Mouse (Mus musculus): ENCODE data around the gene Gsk3a. TPM values are rescaled to one million over a fixed set of nuclear protein-coding genes. Genes with fewer than 3 reads are reported as not detected.

Gene Gsk3a
- polyA plus RNA-seq, 1 experiment from 2014 or later = 12.1 TPM

GRCm38 (mm10) chr7:25233061-25233460 lies 4.6 kb downstream of the Gsk3a start:
- Histone ChIP-seq H3K4me2 (no peak overlapping the region), H3K27ac (ENCODE audit: poor library complexity, severe bottlenecking) (no peak overlapping the region), H3K9me3 (replicated peaks) (no peaks in the 10 kb centered on the region), H3K27me3 (replicated peaks) (no peaks in the 10 kb centered on the region), H3K4me3 (no peak overlapping the region), H3K9ac (no peak overlapping the region), H3K36me3 (peaks cover 66% of the 10 kb centered on the region), H3K4me1 (replicated peaks) (peaks cover 12% of the 10 kb centered on the region)
- 76% methylated on average over 2 of the region's 2 CpGs for WGBS
- no peak for ATAC-seq (ENCODE audit: insufficient number of reproducible peaks, low FRiP score)

GRCm38 (mm10) chr7:25232101-25232648 lies 5.5 kb downstream of the Gsk3a start:
- H3K9ac ChIP-seq = no peak overlapping the region

GRCm38 (mm10) chr7:25230690-25231285 lies 6.9 kb downstream of the Gsk3a start:
- peaks cover 3% of the 10 kb centered on the region; the same call in 1 of the 2 replicates for H3K4me1 ChIP-seq (replicated peaks)
- H3K36me3 ChIP-seq = peaks cover 89% of the 10 kb centered on the region
- no peaks in the 10 kb centered on the region for H3K9me3 ChIP-seq (replicated peaks)
- no peak overlapping the region for H3K4me3 ChIP-seq
- no peak for ATAC-seq (ENCODE audit: insufficient number of reproducible peaks, low FRiP score)
- no peak overlapping the region for H3K4me2 ChIP-seq
- no peak overlapping the region for H3K27ac ChIP-seq (ENCODE audit: poor library complexity, severe bottlenecking)
- WGBS = 85% methylated on average over 9 of the region's 9 CpGs
- H3K9ac ChIP-seq = no peak overlapping the region
- no peaks in the 10 kb centered on the region for H3K27me3 ChIP-seq (replicated peaks)

More at GRCm38 (mm10) chr7:25232101-25232648, 5.5 kb downstream of the Gsk3a start:
- Histone ChIP-seq H3K4me2 (no peak overlapping the region), H3K27ac (ENCODE audit: poor library complexity, severe bottlenecking) (no peak overlapping the region), H3K27me3 (replicated peaks) (no peaks in the 10 kb centered on the region), H3K36me3 (peaks cover 75% of the 10 kb centered on the region), H3K4me1 (replicated peaks) (peaks cover 12% of the 10 kb centered on the region), H3K9me3 (replicated peaks) (no peaks in the 10 kb centered on the region), H3K4me3 (no peak overlapping the region)
- no peak for ATAC-seq (ENCODE audit: insufficient number of reproducible peaks, low FRiP score)
- WGBS = 58% methylated on average over 5 of the region's 5 CpGs

- Histone ChIP-seq H3K4me3 (no peak overlapping the region), H3K36me3 (peaks cover 98% of the 10 kb centered on the region), H3K4me2 (no peak overlapping the region), H3K27ac (ENCODE audit: poor library complexity, severe bottlenecking) (no peak overlapping the region), H3K9me3 (replicated peaks) (no peaks in the 10 kb centered on the region), H3K27me3 (replicated peaks) (no peaks in the 10 kb centered on the region), H3K9ac (no peak overlapping the region), H3K4me1 (replicated peaks) (peaks cover 3% of the 10 kb centered on the region)
- 88% methylated on average over 1 of the region's 1 CpGs for WGBS
- ATAC-seq (ENCODE audit: insufficient number of reproducible peaks, low FRiP score) = no peak
Observed at GRCm38 (mm10) chr7:25227523-25228300, 9.9 kb downstream of the Gsk3a start.

GRCm38 (mm10) chr7:25222275-25222967 lies 15.2 kb downstream of the Gsk3a start:
- H3K27ac ChIP-seq (ENCODE audit: poor library complexity, severe bottlenecking) = no peak overlapping the region
- peaks cover 45% of the 10 kb centered on the region for H3K36me3 ChIP-seq
- no peak for ATAC-seq (ENCODE audit: insufficient number of reproducible peaks, low FRiP score)

GRCm38 (mm10) chr7:25221102-25221883 lies 16.4 kb downstream of the Gsk3a start, which contains the start of gene Zfp526:
Gene Zfp526 (plus strand): TSS chr7:25221425.
- peak within 1 kb of the TSS; percentile 88 for H3K27ac ChIP-seq (ENCODE audit: poor library complexity, severe bottlenecking)
- H3K4me1 ChIP-seq (replicated peaks) = peaks cover 30% of the 10 kb centered on the region
- H3K4me2 ChIP-seq = peak within 1 kb of the TSS; percentile 94
- peak within 1 kb of the TSS; percentile 69 for H3K4me3 ChIP-seq
- peak; percentile 91 for ATAC-seq (ENCODE audit: insufficient number of reproducible peaks, low FRiP score)
- peaks cover 33% of the 10 kb centered on the region for H3K36me3 ChIP-seq
- WGBS = under 1% methylated on average over 42 of the region's 45 CpGs
- H3K27me3 ChIP-seq (replicated peaks) = no peaks in the 10 kb centered on the region
- H3K9me3 ChIP-seq (replicated peaks) = no peaks in the 10 kb centered on the region
- H3K9ac ChIP-seq = peak within 1 kb of the TSS; percentile 75

More at GRCm38 (mm10) chr7:25222275-25222967, 15.2 kb downstream of the Gsk3a start:
- Histone ChIP-seq H3K4me2 (peak overlapping the region; percentile 94), H3K9me3 (replicated peaks) (no peaks in the 10 kb centered on the region), H3K27me3 (replicated peaks) (no peaks in the 10 kb centered on the region), H3K9ac (peak overlapping the region; percentile 75), H3K4me1 (replicated peaks) (peaks cover 30% of the 10 kb centered on the region), H3K4me3 (peak overlapping the region; percentile 69)
- WGBS = 82% methylated on average over 10 of the region's 10 CpGs

GRCm38 (mm10) chr7:25220457-25221101 lies 17.1 kb downstream of the Gsk3a start, which contains the start of gene Dedd2:
Gene Dedd2 (minus strand): TSS chr7:25220615.
- peak within 1 kb of the TSS; percentile 94 for H3K4me2 ChIP-seq
- peak within 1 kb of the TSS; percentile 69 for H3K4me3 ChIP-seq
- H3K27me3 ChIP-seq (replicated peaks) = no peaks in the 10 kb centered on the region
- peaks cover 26% of the 10 kb centered on the region for H3K36me3 ChIP-seq
- peak within 1 kb of the TSS; percentile 88 for H3K27ac ChIP-seq (ENCODE audit: poor library complexity, severe bottlenecking)
- WGBS = 5% methylated on average over 20 of the region's 20 CpGs
- H3K9ac ChIP-seq = peak within 1 kb of the TSS; percentile 75
- ATAC-seq (ENCODE audit: insufficient number of reproducible peaks, low FRiP score) = 0 out of 2 replicates have a peak, but pooled peaks have one; percentile 3
- peaks cover 30% of the 10 kb centered on the region for H3K4me1 ChIP-seq (replicated peaks)
- H3K9me3 ChIP-seq (replicated peaks) = no peaks in the 10 kb centered on the region

- Histone ChIP-seq H3K27ac (ENCODE audit: poor library complexity, severe bottlenecking) (peak overlapping the region; percentile 88), H3K36me3 (peaks cover 20% of the 10 kb centered on the region), H3K4me3 (peak overlapping the region; percentile 69), H3K9ac (peak overlapping the region; percentile 75), H3K4me1 (replicated peaks) (peaks cover 30% of the 10 kb centered on the region), H3K27me3 (replicated peaks) (no peaks in the 10 kb centered on the region), H3K4me2 (peak overlapping the region; percentile 94), H3K9me3 (replicated peaks) (no peaks in the 10 kb centered on the region)
- peak; percentile 83 for ATAC-seq (ENCODE audit: insufficient number of reproducible peaks, low FRiP score)
- 2% methylated on average over 31 of the region's 31 CpGs for WGBS
Observed at GRCm38 (mm10) chr7:25219756-25220456, 17.7 kb downstream of the Gsk3a start.

- H3K4me2 ChIP-seq = peak overlapping the region; percentile 94
- WGBS = under 1% methylated on average over 16 of the region's 16 CpGs
- H3K4me1 ChIP-seq (replicated peaks) = peaks cover 30% of the 10 kb centered on the region
- H3K4me3 ChIP-seq = peak overlapping the region; percentile 69
- no peaks in the 10 kb centered on the region for H3K27me3 ChIP-seq (replicated peaks)
- H3K9ac ChIP-seq = peak overlapping the region; percentile 71
- no peaks in the 10 kb centered on the region for H3K9me3 ChIP-seq (replicated peaks)
- peak overlapping the region; percentile 74 for H3K27ac ChIP-seq (ENCODE audit: poor library complexity, severe bottlenecking)
- ATAC-seq (ENCODE audit: insufficient number of reproducible peaks, low FRiP score) = no peak
- H3K36me3 ChIP-seq = peaks cover 15% of the 10 kb centered on the region
Observed at GRCm38 (mm10) chr7:25219416-25219750, 18.3 kb downstream of the Gsk3a start.
